Mouse (Mus musculus): ENCODE data around the gene Gnl2.

DNA sequence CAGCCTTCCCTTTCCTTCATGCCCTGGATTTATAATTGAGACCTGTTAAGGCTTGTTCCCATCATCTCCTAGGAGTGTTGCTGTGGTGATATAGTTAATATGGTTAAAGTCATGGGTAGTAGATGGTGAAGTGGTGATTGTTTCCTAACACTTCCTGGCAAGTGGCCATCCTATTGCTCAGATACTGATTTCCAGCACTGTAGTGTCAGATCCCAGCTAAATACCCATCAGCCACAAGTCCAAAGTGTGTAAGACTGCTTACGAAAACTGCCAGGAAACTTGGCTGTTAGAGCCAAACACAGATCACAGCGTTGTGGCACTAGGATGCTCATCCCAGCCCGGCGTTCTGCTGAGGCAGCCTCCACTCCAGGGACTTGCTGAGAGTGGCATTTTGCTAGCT, 18.0 kb downstream of the Gnl2 start:
- TF ChIP-seq CTCF (IDR thresholded peaks at IDR 0.05; ENCODE audit: extremely low read depth, insufficient read length, insufficient replicate concordance, low read depth, low read length) = no peak
- no peak for TF ChIP-seq POLR2A (IDR thresholded peaks at IDR 0.05; ENCODE audit: low read depth, low read length)

All from small intestine, adult 2 months (tissue).